Mouse (Mus musculus) liver, postnatal 0 days (tissue): ENCODE measurements at regions not wholly inside any gene's neighbourhood (a gene's known extent, or its start where the extent isn't known, plus 50 kb on each side); places are given as distances from the start of the nearest gene placed in this dataset.
A peak's percentile ranks its signal among the peaks of the same experiment; 100 is the strongest.

Source experiments
- CTCF ChIP-seq: sonication (generic); IDR thresholded peaks from 2 replicates; pipeline ENCODE4 v1.5.1; 2016; ENCODE audit warnings: antibody characterized with exemption, low read depth
- EP300 ChIP-seq: IDR thresholded peaks from 2 replicates; pipeline ENCODE4 v1.6.1; 2016; ENCODE audit warnings: antibody characterized with exemption, low read depth, mild to moderate bottlenecking

DNA sequence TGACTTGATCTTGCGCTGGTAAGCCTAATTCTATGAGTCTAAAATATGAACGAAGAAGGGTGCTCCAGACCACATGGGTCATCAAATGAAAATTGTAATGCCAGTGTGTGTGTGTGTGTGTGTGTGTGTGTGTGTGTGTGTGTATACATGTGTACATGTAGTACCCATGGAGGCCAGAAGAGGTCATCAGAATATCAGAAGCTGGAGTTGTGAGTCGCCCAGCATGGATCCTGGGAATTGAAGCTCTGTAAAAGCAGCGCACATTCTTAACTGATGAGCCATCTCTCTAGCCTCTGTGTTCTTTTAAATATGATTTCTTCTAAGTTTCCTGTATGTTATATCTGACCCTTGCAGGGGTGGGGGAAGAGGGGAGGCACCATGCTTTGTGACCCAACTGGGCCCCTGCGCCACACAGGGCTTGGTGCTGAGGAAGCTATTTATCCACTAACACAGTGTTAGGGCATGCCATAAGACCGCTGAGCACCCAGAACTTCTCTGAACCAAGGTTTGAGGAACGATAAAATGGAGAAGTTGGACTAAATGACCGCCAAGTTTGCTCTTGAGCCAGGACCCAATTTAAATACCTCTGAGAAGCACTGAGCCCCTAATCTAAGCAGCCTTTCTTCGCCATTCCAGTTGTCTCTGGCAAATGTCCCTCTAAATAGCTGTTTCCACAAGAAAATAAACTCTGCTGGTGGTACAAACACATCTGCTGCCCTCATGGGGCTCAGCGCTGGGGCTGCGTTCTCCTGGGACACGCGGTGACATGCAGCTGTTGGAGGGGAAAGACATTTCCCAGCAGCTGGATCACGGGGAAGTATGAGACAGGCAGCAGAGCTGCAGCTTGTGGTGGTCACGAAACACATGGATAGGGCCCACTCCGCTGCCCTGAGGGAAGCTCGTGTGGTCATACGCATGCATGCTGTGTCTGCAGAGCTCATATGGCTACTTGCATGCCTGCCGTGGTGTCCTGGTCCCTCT, 59.6 kb upstream of the Otos start:
- TF ChIP-seq CTCF: peak; percentile 22; the same call in 1 of the 2 replicates
- TF ChIP-seq EP300: no peak
